Mouse (Mus musculus): Measurements from ENCODE around the gene Napepld.

DNA sequence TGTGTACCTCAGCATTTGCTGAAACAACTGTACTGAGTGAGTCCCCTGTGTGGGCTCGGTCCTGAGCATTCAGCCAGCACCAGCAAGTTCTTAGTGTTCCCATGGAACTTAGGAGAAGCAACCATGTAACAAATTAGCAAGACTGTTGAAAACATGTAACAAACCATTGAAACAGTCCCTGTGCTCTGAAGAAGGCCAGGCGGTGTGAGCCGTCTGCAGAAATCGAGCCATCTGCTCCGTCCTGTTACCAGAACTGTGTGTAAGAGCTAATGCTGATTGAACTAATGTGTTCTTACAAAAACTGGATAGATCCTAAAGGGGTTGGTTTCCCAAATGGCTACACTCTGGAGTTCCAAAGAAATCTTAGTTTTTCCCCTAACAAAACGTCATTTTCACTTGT lies 40.3 kb downstream of the Napepld start:
- TF ChIP-seq NELFE (IDR thresholded peaks at IDR 0.05; ENCODE audit: low read depth, low read length) (no peak), POLR2A (IDR thresholded peaks at IDR 0.05; ENCODE audit: low read depth, low read length) (no peak), CTCF (conservative IDR thresholded peaks at IDR 0.05 in 1 of 2, IDR thresholded peaks at IDR 0.05 in 1 of 2; ENCODE audit: low read depth in 2 of 2, low read length in 2 of 2) (no peak), TCF12 (IDR thresholded peaks at IDR 0.05; ENCODE audit: low read depth, low read length) (no peak), MAX (IDR thresholded peaks at IDR 0.05; ENCODE audit: low read length) (no peak), ZNF384 (IDR thresholded peaks at IDR 0.05; ENCODE audit: low read depth, low read length) (no peak), MYC (IDR thresholded peaks at IDR 0.05; ENCODE audit: low read depth, low read length) (no peak), E2F4 (IDR thresholded peaks at IDR 0.05; ENCODE audit: insufficient replicate concordance, low read depth, low read length) (no peak), USF1 (IDR thresholded peaks at IDR 0.05; ENCODE audit: low read depth, low read length) (no peak), SMC3 (IDR thresholded peaks at IDR 0.05; ENCODE audit: low read depth, low read length) (no peak), ETS1 (conservative IDR thresholded peaks at IDR 0.05; ENCODE audit: low read depth, low read length) (no peak), MAFK (IDR thresholded peaks at IDR 0.05; ENCODE audit: insufficient replicate concordance, low read length) (no peak), EP300 (IDR thresholded peaks at IDR 0.05; ENCODE audit: low read length) (no peak), BHLHE40 (IDR thresholded peaks at IDR 0.05; ENCODE audit: low read depth, low read length) (no peak)
